Mouse (Mus musculus): Measurements from ENCODE around the gene Gm10642. TPM values are rescaled to one million over a fixed set of nuclear protein-coding genes. Genes with fewer than 3 reads are reported as not detected.

Gm10642 gene
- 0.32 and 0.35 TPM in 2 replicates for polyA plus RNA-seq (2015; fragmentation: Nextera tagmentation; extraction: Ambion mirVana)

- peak within 1 kb of the TSS; percentile 95 for H3K27ac ChIP-seq (ENCODE audit: low read length)
- H3K27me3 ChIP-seq (ENCODE audit: control insufficient read depth, insufficient read depth, low read length): no peaks in the 10 kb centered on the region
- ATAC-seq (replicated peaks; ENCODE audit: extremely low read depth, insufficient read depth, low FRiP score): peak; percentile 46
- H3K9ac ChIP-seq (ENCODE audit: low read length): peak within 1 kb of the TSS; percentile 98
- peak within 1 kb of the TSS; percentile 88 for H3K4me2 ChIP-seq (ENCODE audit: low read depth, low read length)
- WGBS: under 1% methylated on average over 58 of the region's 72 CpGs
- H3K36me3 ChIP-seq (ENCODE audit: control insufficient read depth, insufficient read depth): no peaks in the 10 kb centered on the region
- H3K4me3 ChIP-seq (ENCODE audit: low read length): peak within 1 kb of the TSS; percentile 97
- no peaks in the 10 kb centered on the region for H3K9me3 ChIP-seq (replicated peaks; ENCODE audit: control insufficient read depth, low read length)
- peaks cover 11% of the 10 kb centered on the region for H3K4me1 ChIP-seq (ENCODE audit: control insufficient read depth, insufficient read depth, low read length)
Measured at GRCm38 (mm10) chr9:70656130-70657007, at the start of gene Gm10642. Gene Gm10642, plus strand, starts transcription at chr9:70656251.

GRCm38 (mm10) chr9:70611026-70611673 is 44.9 kb upstream of the Gm10642 start:
- no peak for ATAC-seq (replicated peaks; ENCODE audit: extremely low read depth, insufficient read depth, low FRiP score)
- peaks cover 10% of the 10 kb centered on the region for H3K36me3 ChIP-seq (ENCODE audit: control insufficient read depth, insufficient read depth)
- H3K9ac ChIP-seq (ENCODE audit: low read length): no peak overlapping the region
- WGBS: 22% methylated on average over 3 of the region's 3 CpGs
- H3K9me3 ChIP-seq (replicated peaks; ENCODE audit: control insufficient read depth, low read length): no peaks in the 10 kb centered on the region
- H3K4me2 ChIP-seq (ENCODE audit: low read depth, low read length): no peak overlapping the region
- peak overlapping the region; percentile 19; the same call in 1 of the 2 replicates for H3K27ac ChIP-seq (ENCODE audit: low read length)
- no peak overlapping the region for H3K4me3 ChIP-seq (ENCODE audit: low read length)
- H3K4me1 ChIP-seq (ENCODE audit: control insufficient read depth, insufficient read depth, low read length): peaks cover 9% of the 10 kb centered on the region
- no peaks in the 10 kb centered on the region for H3K27me3 ChIP-seq (ENCODE audit: control insufficient read depth, insufficient read depth, low read length)

DNA sequence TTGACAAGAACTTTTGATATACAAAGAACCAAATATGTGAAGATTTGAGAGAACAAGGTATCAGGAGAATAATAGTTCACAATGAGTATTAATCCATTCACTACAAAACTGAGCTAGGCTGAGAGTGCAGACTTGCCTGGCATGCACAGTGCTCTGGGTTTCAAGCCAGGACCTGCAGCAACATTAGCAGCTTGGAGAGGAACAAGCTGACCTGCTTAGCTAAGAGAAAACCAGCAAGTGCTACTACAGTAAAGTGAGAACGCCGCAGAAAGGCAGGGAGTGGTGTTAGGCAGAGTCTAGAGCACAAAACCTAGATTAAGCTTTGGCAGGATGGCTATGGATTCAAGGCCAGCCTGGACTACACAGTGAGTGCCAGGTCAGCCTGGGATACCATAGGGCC is 26.3 kb upstream of the Gm10642 start:
- ATAC-seq (replicated peaks; ENCODE audit: extremely low read depth, insufficient read depth, low FRiP score): no peak
- Histone ChIP-seq H3K27ac (ENCODE audit: low read length) (no peak overlapping the region; the same call in 1 of the 2 replicates), H3K27me3 (ENCODE audit: control insufficient read depth, insufficient read depth, low read length) (no peaks in the 10 kb centered on the region), H3K4me2 (ENCODE audit: low read depth, low read length) (no peak overlapping the region), H3K9ac (ENCODE audit: low read length) (no peak overlapping the region), H3K36me3 (ENCODE audit: control insufficient read depth, insufficient read depth) (0 out of 2 replicates have a peak, but pooled peaks cover 4% of the 10 kb centered on the region), H3K4me3 (ENCODE audit: low read length) (no peak overlapping the region), H3K9me3 (replicated peaks; ENCODE audit: control insufficient read depth, low read length) (no peaks in the 10 kb centered on the region), H3K4me1 (ENCODE audit: control insufficient read depth, insufficient read depth, low read length) (peaks cover 12% of the 10 kb centered on the region)
- WGBS: 82% methylated on average over 2 of the region's 2 CpGs

DNA sequence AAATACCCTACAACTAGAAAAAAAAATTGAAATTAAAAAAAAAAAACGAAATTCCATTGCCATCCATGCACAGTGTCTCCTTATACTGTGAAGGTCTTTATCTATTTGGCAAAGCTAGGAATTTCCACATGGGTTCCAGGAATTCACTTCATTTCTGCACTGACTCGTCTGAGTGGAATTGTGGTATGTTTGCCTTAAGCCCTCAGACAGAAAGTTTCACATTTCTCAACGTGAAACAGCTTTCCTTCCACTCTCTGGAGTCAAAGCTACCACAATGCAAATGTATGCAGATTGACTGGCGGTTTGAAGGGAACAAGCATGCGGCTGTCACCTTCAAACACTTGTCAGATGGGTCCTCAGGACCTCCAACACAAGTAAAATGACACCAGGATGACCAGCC is 24.4 kb upstream of the Gm10642 start:
- no peaks in the 10 kb centered on the region for H3K27me3 ChIP-seq (ENCODE audit: control insufficient read depth, insufficient read depth, low read length)
- no peak overlapping the region for H3K4me2 ChIP-seq (ENCODE audit: low read depth, low read length)
- H3K9ac ChIP-seq (ENCODE audit: low read length): no peak overlapping the region
- no peak overlapping the region for H3K4me3 ChIP-seq (ENCODE audit: low read length)
- peaks cover 8% of the 10 kb centered on the region for H3K4me1 ChIP-seq (ENCODE audit: control insufficient read depth, insufficient read depth, low read length)
- H3K36me3 ChIP-seq (ENCODE audit: control insufficient read depth, insufficient read depth): 0 out of 2 replicates have a peak, but pooled peaks cover 4% of the 10 kb centered on the region
- no peaks in the 10 kb centered on the region for H3K9me3 ChIP-seq (replicated peaks; ENCODE audit: control insufficient read depth, low read length)
- WGBS: 21% methylated on average over 5 of the region's 5 CpGs
- ATAC-seq (replicated peaks; ENCODE audit: extremely low read depth, insufficient read depth, low FRiP score): peak; percentile 49; the same call in 1 of the 2 replicates
- H3K27ac ChIP-seq (ENCODE audit: low read length): no peak overlapping the region

DNA sequence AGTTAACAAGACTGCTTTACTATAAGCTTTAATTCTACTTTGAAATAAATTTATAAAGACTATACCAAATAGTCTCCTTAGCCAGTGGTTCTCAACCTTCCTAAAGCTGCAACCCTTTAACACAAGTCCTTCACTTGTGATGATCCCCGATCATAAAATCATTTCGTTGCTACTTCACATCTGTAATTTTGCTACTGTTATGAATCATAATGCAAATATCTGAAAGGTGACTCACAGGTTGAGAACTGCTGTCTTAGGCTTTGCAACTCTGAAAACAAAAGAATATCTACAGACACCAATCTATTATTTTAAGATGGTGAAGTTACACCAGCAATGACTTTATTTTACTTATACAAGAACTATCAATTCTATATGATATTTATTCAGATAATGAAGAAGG is 19.3 kb upstream of the Gm10642 start:
- Histone ChIP-seq H3K9me3 (replicated peaks; ENCODE audit: control insufficient read depth, low read length) (no peaks in the 10 kb centered on the region), H3K27ac (ENCODE audit: low read length) (no peak overlapping the region), H3K27me3 (ENCODE audit: control insufficient read depth, insufficient read depth, low read length) (no peaks in the 10 kb centered on the region), H3K4me3 (ENCODE audit: low read length) (no peak overlapping the region), H3K4me2 (ENCODE audit: low read depth, low read length) (no peak overlapping the region), H3K36me3 (ENCODE audit: control insufficient read depth, insufficient read depth) (0 out of 2 replicates have a peak, but pooled peaks cover 4% of the 10 kb centered on the region), H3K4me1 (ENCODE audit: control insufficient read depth, insufficient read depth, low read length) (peaks cover 1% of the 10 kb centered on the region), H3K9ac (ENCODE audit: low read length) (no peak overlapping the region)
- WGBS: 81% methylated on average over 2 of the region's 2 CpGs
- ATAC-seq (replicated peaks; ENCODE audit: extremely low read depth, insufficient read depth, low FRiP score): no peak

DNA sequence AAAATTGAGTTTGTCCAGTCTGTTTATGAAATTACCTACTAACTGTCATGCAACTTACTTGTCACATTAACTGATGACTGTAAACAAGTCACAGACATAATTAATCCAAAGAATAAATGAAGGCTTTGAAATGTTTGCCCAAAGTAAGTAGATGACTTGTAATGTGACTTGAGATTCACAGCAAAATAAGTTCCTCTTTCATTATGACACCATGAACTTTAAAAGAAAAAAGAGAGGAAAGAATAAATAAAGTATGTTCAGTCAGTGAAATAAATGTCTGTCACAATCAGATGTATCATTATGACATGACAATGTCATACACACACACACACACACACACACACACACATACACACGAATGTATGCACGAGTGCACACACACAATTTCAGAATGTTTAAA is 5.8 kb upstream of the Gm10642 start:
- Histone ChIP-seq H3K4me3 (ENCODE audit: low read length) (no peak overlapping the region), H3K4me1 (ENCODE audit: control insufficient read depth, insufficient read depth, low read length) (peaks cover 11% of the 10 kb centered on the region), H3K4me2 (ENCODE audit: low read depth, low read length) (no peak overlapping the region), H3K9me3 (replicated peaks; ENCODE audit: control insufficient read depth, low read length) (no peaks in the 10 kb centered on the region), H3K27me3 (ENCODE audit: control insufficient read depth, insufficient read depth, low read length) (no peaks in the 10 kb centered on the region), H3K27ac (ENCODE audit: low read length) (no peak overlapping the region), H3K36me3 (ENCODE audit: control insufficient read depth, insufficient read depth) (peaks cover 3% of the 10 kb centered on the region; the same call in 1 of the 2 replicates), H3K9ac (ENCODE audit: low read length) (no peak overlapping the region)
- 72% methylated on average over 2 of the region's 2 CpGs for WGBS
- ATAC-seq (replicated peaks; ENCODE audit: extremely low read depth, insufficient read depth, low FRiP score): no peak

DNA sequence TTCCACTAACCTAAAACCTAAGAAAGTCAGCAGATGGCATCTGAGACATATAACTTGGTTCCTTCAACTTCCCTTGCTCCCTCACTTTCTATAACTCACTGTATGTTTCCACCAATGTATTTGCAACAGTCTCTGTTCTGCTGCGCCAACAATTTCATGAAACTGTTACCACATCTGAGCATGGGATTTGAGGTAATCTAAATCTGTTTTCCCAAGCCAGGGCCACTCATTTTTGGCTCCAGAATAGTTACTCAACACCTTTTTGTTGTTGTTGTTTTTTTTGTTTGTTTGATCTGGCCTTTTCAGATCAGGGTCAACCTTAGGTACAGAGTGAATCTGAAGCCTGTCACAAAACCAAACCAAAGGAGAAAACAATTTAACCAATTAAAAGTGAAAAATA is 5.1 kb upstream of the Gm10642 start:
- Histone ChIP-seq H3K4me3 (ENCODE audit: low read length) (no peak overlapping the region), H3K4me2 (ENCODE audit: low read depth, low read length) (no peak overlapping the region), H3K36me3 (ENCODE audit: control insufficient read depth, insufficient read depth) (peaks cover 3% of the 10 kb centered on the region; the same call in 1 of the 2 replicates), H3K9ac (ENCODE audit: low read length) (no peak overlapping the region), H3K4me1 (ENCODE audit: control insufficient read depth, insufficient read depth, low read length) (peaks cover 11% of the 10 kb centered on the region), H3K27me3 (ENCODE audit: control insufficient read depth, insufficient read depth, low read length) (no peaks in the 10 kb centered on the region), H3K9me3 (replicated peaks; ENCODE audit: control insufficient read depth, low read length) (no peaks in the 10 kb centered on the region), H3K27ac (ENCODE audit: low read length) (no peak overlapping the region)
- ATAC-seq (replicated peaks; ENCODE audit: extremely low read depth, insufficient read depth, low FRiP score): no peak
- 90% methylated on average over 1 of the region's 1 CpGs for WGBS

GRCm38 (mm10) chr9:70652221-70652620 is 3.8 kb upstream of the Gm10642 start:
- Histone ChIP-seq H3K4me1 (ENCODE audit: control insufficient read depth, insufficient read depth, low read length) (peaks cover 11% of the 10 kb centered on the region), H3K9ac (ENCODE audit: low read length) (no peak overlapping the region), H3K9me3 (replicated peaks; ENCODE audit: control insufficient read depth, low read length) (no peaks in the 10 kb centered on the region), H3K4me3 (ENCODE audit: low read length) (no peak overlapping the region), H3K36me3 (ENCODE audit: control insufficient read depth, insufficient read depth) (peaks cover 3% of the 10 kb centered on the region; the same call in 1 of the 2 replicates), H3K27ac (ENCODE audit: low read length) (no peak overlapping the region), H3K4me2 (ENCODE audit: low read depth, low read length) (no peak overlapping the region), H3K27me3 (ENCODE audit: control insufficient read depth, insufficient read depth, low read length) (no peaks in the 10 kb centered on the region)
- WGBS: 71% methylated on average over 2 of the region's 2 CpGs
- ATAC-seq (replicated peaks; ENCODE audit: extremely low read depth, insufficient read depth, low FRiP score): no peak

- H3K4me3 ChIP-seq (ENCODE audit: low read length): no peak overlapping the region
- no peak overlapping the region for H3K4me2 ChIP-seq (ENCODE audit: low read depth, low read length)
- H3K4me1 ChIP-seq (ENCODE audit: control insufficient read depth, insufficient read depth, low read length): peaks cover 11% of the 10 kb centered on the region
- peaks cover 3% of the 10 kb centered on the region; the same call in 1 of the 2 replicates for H3K36me3 ChIP-seq (ENCODE audit: control insufficient read depth, insufficient read depth)
- WGBS: 67% methylated on average over 2 of the region's 2 CpGs
- ATAC-seq (replicated peaks; ENCODE audit: extremely low read depth, insufficient read depth, low FRiP score): no peak
- no peaks in the 10 kb centered on the region for H3K9me3 ChIP-seq (replicated peaks; ENCODE audit: control insufficient read depth, low read length)
- H3K27me3 ChIP-seq (ENCODE audit: control insufficient read depth, insufficient read depth, low read length): no peaks in the 10 kb centered on the region
- no peak overlapping the region for H3K27ac ChIP-seq (ENCODE audit: low read length)
- no peak overlapping the region for H3K9ac ChIP-seq (ENCODE audit: low read length)
Measured at GRCm38 (mm10) chr9:70653875-70654274, 2.2 kb upstream of the Gm10642 start.
